Mouse (Mus musculus) hindbrain, embryonic 12.5 days (tissue): Measurements from ENCODE around the gene Lamb1. TPM values are rescaled to one million over a fixed set of nuclear protein-coding genes. Genes with fewer than 3 reads are reported as not detected.

Experiments
- ATAC-seq: fragments of 200-750 bp; cut with Nextera tagmentation; 2 replicates; pipeline ENCODE4 v1.8.0; 2017; ENCODE audit warnings: moderate TSS enrichment; ENCODE audit not compliant: low FRiP score
- H3K27ac ChIP-seq: fragments of 300-500 bp; sonication (generic); 2 replicates; pipeline ENCODE4 v1.5.1; 2016; ENCODE audit warnings: mild to moderate bottlenecking
- H3K27me3 ChIP-seq: fragments of 300-500 bp; sonication (generic); 2 replicates; pipeline ENCODE4 v1.6.1; 2016; ENCODE audit warnings: mild to moderate bottlenecking
- H3K36me3 ChIP-seq: fragments of 300-500 bp; sonication (generic); 2 replicates; pipeline ENCODE4 v1.6.1; 2016; ENCODE audit warnings: mild to moderate bottlenecking
- H3K4me1 ChIP-seq: fragments of 300-500 bp; sonication (generic); 2 replicates; pipeline ENCODE4 v1.6.1; 2016
- H3K4me2 ChIP-seq: fragments of 300-500 bp; sonication (generic); replicated peaks from 2 replicates; pipeline ENCODE4 v1.6.1; 2016; ENCODE audit warnings: mild to moderate bottlenecking
- H3K4me3 ChIP-seq: fragments of 300-500 bp; sonication (generic); 2 replicates; pipeline ENCODE4 v1.5.1; 2016; ENCODE audit warnings: mild to moderate bottlenecking
- H3K9ac ChIP-seq: fragments of 300-500 bp; sonication (generic); 2 replicates; pipeline ENCODE4 v1.6.1; 2016; ENCODE audit warnings: mild to moderate bottlenecking, moderate library complexity
- H3K9me3 ChIP-seq: fragments of 300-500 bp; sonication (generic); replicated peaks from 2 replicates; pipeline ENCODE4 v1.6.1; 2016; ENCODE audit warnings: mild to moderate bottlenecking
- WGBS: fragments of 180-500 bp; shearing (Covaris S2); methylation state at CpG from one replicate; pipeline ENCODE4 v1.1.7; 2016; 5-methylcytosine and 5-hydroxymethylcytosine counted together
- polyA plus RNA-seq: library from polyadenylated mRNA; unstranded; fragments of >200 nt; fragmentation: Nextera tagmentation; extraction: Ambion mirVana; gene quantifications from 2 replicates; pipeline ENCODE4 v1.2.1, GENCODE M21; 2016

Gene Lamb1
- polyA plus RNA-seq, 1 experiment from 2014 or later: 33.7 TPM

DNA sequence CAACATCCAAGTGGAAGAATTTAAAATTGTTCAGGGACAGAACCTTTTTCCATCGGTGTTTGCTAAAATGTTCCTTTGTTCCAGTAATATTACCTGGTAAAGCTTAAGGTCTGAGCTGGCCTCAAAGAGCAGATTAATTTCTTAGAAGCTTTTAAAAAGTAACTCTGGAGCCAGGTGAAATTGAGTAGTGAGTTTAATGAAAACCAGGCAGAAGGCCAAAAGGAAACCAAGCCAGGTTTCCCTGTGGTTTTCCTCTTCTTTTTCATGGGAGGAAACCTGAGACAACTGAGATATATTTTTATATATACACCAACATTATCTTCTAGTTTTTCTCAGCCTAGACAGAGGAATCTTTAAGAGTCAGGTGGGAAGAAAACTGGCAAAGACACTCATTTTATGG is 56.5 kb downstream of the Lamb1 start:
- no peak for ATAC-seq
- H3K4me3 ChIP-seq: no peak overlapping the region
- no peaks in the 10 kb centered on the region for H3K36me3 ChIP-seq
- no peaks in the 10 kb centered on the region for H3K27me3 ChIP-seq
- no peaks in the 10 kb centered on the region for H3K9me3 ChIP-seq
- H3K9ac ChIP-seq: no peak overlapping the region
- H3K4me1 ChIP-seq: no peaks in the 10 kb centered on the region
- H3K27ac ChIP-seq: no peak overlapping the region
- WGBS: 87% methylated on average over 1 of the region's 1 CpGs
- no peak overlapping the region for H3K4me2 ChIP-seq

DNA sequence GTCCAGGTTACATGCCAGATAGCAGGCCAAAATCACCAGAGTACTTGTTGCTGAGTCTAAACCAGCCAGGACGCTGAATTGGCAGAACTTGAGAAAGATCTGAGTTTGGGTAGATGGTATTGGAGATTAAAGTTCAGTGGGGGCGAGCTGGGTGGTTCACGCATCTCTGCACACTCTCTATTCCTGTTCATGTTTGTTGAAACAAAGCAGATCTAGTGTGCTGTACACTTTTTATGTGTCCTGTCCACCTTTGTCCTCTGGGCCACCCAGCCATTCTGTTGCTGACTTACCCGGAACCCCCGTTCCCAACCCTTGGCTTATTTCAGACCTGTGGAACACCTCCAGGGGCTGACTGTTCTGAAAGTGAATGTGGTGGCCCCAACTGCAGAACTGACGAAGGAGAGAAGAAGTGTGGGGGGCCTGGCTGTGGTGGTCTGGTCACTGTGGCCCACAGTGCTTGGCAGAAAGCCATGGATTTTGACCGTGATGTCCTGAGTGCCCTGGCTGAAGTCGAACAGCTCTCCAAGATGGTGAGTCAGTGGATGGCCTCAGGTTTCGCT is 58.2 kb downstream of the Lamb1 start:
- H3K27ac ChIP-seq: no peak overlapping the region
- no peak overlapping the region for H3K4me3 ChIP-seq
- H3K36me3 ChIP-seq: no peaks in the 10 kb centered on the region
- H3K9me3 ChIP-seq: no peaks in the 10 kb centered on the region
- H3K9ac ChIP-seq: no peak overlapping the region
- no peaks in the 10 kb centered on the region for H3K27me3 ChIP-seq
- ATAC-seq: no peak
- no peak overlapping the region for H3K4me2 ChIP-seq
- H3K4me1 ChIP-seq: no peaks in the 10 kb centered on the region
- 88% methylated on average over 9 of the region's 9 CpGs for WGBS

DNA sequence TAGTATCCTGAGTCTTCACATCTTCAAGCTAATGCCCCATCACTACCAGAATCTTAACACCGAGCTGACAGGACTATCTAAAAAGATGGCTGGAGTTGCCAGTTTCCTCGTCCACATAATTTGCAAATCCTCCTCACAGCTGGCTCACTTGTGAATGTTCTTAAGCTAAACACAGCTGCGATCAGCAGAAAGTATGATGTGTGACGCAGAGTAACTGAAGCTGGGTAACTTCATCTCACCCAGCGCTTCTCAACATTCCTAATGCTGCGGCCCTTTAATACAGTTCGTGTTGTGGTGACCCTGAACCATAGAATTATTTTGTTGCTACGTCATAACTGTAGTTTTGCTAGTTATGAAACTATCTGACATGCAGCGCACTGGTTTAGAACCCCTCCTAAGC is 62.1 kb downstream of the Lamb1 start:
- Histone ChIP-seq H3K9ac (no peak overlapping the region), H3K27me3 (no peaks in the 10 kb centered on the region), H3K36me3 (peaks cover 8% of the 10 kb centered on the region), H3K4me2 (no peak overlapping the region), H3K4me3 (no peak overlapping the region), H3K4me1 (no peaks in the 10 kb centered on the region), H3K27ac (no peak overlapping the region), H3K9me3 (no peaks in the 10 kb centered on the region)
- ATAC-seq: no peak
- WGBS: 93% methylated on average over 9 of the region's 9 CpGs

DNA sequence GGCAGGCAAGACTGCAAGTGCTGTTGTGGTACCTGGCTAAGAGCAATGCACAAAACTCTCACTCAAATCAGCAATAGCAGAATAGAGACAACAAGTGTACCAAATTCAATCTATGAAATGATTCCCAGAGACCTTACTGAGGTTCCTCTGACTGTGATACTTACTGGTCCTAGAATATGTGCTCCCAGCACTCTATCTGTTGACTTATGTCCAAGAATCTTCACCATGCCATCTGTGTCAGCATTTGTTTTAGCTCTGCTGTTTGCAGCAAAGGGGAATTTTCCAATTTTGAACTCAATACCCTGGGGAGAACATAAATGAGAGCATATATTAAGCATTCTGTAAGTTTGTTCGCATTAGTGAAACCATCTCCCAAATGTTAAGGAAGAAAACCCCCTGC is 68.2 kb downstream of the Lamb1 start:
- Histone ChIP-seq H3K4me2 (no peak overlapping the region), H3K4me3 (no peak overlapping the region), H3K4me1 (no peaks in the 10 kb centered on the region), H3K27me3 (no peaks in the 10 kb centered on the region), H3K36me3 (peaks cover 54% of the 10 kb centered on the region), H3K27ac (no peak overlapping the region), H3K9me3 (no peaks in the 10 kb centered on the region), H3K9ac (no peak overlapping the region)
- 96% methylated on average over 1 of the region's 1 CpGs for WGBS
- ATAC-seq: no peak

DNA sequence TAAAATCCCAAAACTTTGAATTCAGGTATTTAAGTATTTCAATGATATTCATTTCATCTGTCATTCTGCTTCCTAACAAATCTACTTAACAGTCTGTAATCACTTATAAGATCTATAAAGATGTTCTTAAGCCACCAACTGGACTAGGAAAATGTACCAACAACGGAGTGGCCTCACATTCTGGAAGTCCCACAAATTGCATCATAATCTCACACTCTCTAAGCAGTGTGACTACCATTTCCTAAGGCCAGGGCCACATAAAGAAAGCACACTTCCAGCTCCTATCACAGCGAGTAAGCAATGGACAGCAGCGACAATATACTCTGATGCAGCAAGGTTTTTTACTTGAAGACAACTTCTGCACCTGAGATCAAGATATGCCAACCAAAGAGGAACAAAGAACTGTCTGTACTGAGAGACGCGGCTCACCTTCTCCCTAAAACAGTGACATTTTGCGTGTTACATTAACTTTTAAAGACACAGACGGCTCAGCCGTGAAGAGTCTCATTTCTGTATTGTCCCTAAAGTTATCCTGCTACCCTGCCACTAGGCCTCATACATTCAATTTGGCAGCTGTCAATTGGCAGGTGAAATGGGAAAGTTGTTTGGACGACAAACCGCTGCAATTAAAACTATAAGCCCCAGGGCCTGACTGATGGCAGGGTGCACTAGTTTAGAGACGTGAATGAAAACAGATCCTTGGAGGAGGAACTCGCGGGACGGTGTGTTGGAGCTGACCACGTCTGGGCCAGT is 85.3 kb downstream of the Lamb1 start:
- no peak overlapping the region for H3K27ac ChIP-seq
- H3K27me3 ChIP-seq: no peaks in the 10 kb centered on the region
- peak overlapping the region; percentile 93 for H3K4me2 ChIP-seq
- peak overlapping the region; percentile 98 for H3K4me3 ChIP-seq
- peaks cover 7% of the 10 kb centered on the region for H3K4me1 ChIP-seq
- H3K36me3 ChIP-seq: peaks cover 10% of the 10 kb centered on the region; the same call in 1 of the 2 replicates
- ATAC-seq: no peak
- no peaks in the 10 kb centered on the region for H3K9me3 ChIP-seq
- peak overlapping the region; percentile 95 for H3K9ac ChIP-seq
- WGBS: 31% methylated on average over 15 of the region's 15 CpGs

DNA sequence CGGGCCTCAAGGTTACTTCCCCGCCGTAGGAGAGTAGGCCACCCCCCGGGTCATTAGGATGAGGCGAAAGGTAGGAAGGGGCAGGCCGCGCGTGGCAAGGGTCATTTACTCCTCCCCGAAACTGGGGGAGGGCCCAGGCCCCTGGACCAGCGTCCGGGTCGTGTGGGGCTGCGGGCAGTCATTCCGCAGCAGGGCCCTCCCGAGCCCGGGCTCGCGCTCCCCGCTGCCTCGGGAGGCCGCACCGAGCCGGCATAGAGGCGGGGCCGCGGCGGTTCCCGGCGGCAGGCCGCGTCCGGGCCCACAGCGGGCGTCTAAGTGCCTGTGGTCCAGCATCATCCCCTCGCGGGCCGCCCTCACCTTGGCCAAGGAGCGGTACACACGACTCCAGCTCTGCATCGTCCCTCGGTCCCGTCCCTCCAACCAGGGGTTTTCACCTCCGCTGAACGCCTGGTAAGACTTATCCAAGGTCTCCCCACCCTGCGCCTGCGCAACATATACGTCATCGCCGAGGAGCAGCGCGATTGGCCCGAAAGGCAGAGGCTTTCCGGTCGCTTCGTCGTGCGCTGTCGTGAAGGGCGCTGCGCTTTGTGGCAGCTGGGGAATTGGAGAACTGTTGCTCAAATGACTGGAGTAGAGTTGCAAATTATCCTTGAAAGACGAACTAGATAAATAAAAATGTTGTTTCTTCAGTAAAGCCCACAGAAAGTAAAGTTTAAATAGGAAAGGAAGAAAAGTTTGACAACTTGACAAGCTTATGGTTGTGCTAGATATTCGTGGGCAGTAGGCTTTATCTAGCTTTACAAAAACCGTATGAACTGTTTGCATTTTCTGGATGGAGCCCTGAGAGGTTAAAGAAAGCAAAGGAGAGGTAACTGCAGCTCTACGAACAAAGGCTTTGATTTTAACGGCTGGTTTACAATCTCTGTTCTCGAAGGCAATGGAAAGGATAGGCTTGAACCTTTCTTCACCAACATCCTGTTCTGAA is 86.2 kb downstream of the Lamb1 start, which contains the start of gene Dld:
Gene Dld, minus strand, starts transcription at position 510 of the 985 bp plus-strand sequence.
- peak within 1 kb of the TSS; percentile 93 for H3K4me2 ChIP-seq
- peaks cover 7% of the 10 kb centered on the region for H3K4me1 ChIP-seq
- H3K4me3 ChIP-seq: peak within 1 kb of the TSS; percentile 98
- no peaks in the 10 kb centered on the region for H3K27me3 ChIP-seq
- WGBS: 5% methylated on average over 66 of the region's 66 CpGs
- no peaks in the 10 kb centered on the region; the same call in 1 of the 2 replicates for H3K9me3 ChIP-seq
- peak within 1 kb of the TSS; percentile 77 for H3K27ac ChIP-seq
- H3K36me3 ChIP-seq: peaks cover 10% of the 10 kb centered on the region; the same call in 1 of the 2 replicates
- H3K9ac ChIP-seq: peak within 1 kb of the TSS; percentile 95
- ATAC-seq: peak; percentile 100

DNA sequence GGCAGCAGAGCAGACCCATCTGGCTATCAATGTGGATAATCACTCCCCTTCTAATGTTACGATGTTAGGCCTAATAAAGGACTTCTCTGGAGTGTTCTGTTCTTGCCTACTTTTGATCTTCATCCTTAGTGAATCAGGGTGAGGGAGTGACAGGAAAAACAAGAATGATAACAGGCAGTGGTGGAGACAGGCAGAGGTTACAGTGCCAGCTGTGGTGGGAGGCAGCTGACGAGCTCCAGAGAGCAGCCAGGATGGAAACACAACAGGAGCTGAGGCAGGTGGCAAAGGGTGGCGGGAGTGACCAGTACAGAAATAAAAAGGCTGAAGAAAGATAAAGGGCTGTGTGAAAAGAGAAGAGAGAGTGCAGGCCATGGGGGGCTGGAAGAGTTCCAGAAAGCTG is 101.4 kb downstream of the Lamb1 start:
- no peaks in the 10 kb centered on the region for H3K36me3 ChIP-seq
- H3K4me3 ChIP-seq: no peak overlapping the region
- ATAC-seq: no peak
- H3K4me2 ChIP-seq: no peak overlapping the region
- H3K4me1 ChIP-seq: no peaks in the 10 kb centered on the region
- no peaks in the 10 kb centered on the region for H3K27me3 ChIP-seq
- no peak overlapping the region for H3K27ac ChIP-seq
- 67% methylated on average over 3 of the region's 3 CpGs for WGBS
- no peak overlapping the region for H3K9ac ChIP-seq
- no peaks in the 10 kb centered on the region for H3K9me3 ChIP-seq

DNA sequence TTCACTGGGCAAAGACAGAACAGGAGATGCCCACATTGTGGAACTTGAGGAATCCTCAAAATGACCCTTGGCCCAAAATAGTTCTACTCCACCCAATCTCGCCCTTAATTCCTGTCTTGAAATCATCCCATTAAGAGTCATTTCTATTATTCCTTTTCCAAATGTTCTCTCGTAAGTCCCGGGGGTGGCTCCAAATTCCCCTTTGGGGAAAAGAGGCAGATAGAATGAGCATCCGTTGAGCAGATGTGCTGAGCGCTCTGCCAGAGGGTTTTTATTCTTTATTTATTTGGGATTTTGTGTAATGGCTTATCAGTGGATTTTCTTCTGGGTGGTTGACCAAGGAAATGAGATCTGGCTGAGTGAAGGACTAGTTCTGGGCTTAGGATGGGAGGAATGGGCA is 102.7 kb downstream of the Lamb1 start:
- H3K9me3 ChIP-seq: no peaks in the 10 kb centered on the region
- H3K4me2 ChIP-seq: no peak overlapping the region
- no peak overlapping the region for H3K4me3 ChIP-seq
- H3K4me1 ChIP-seq: no peaks in the 10 kb centered on the region
- 88% methylated on average over 5 of the region's 5 CpGs for WGBS
- no peaks in the 10 kb centered on the region for H3K27me3 ChIP-seq
- no peaks in the 10 kb centered on the region for H3K36me3 ChIP-seq
- H3K9ac ChIP-seq: no peak overlapping the region
- no peak overlapping the region for H3K27ac ChIP-seq
- ATAC-seq: no peak

DNA sequence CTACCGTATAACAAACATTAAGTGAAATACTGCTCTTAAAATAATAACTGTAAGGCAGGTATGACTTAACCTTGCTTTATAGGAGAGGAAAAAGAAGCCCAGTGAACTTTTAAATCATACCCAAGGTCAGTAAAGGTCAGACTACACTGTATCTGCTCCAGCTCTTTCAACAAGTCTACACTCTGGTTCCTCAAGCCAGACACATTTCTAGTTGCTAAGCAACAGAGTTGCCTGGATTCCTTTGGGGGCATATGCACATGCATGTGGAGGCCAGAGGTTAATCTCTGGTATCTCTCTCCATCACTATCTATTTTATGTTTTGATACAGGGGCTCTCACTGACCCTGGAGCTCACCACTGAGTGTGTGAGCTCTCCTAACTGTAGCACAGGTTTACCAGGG is 104.1 kb downstream of the Lamb1 start:
- no peak for ATAC-seq
- Histone ChIP-seq H3K9me3 (no peaks in the 10 kb centered on the region), H3K36me3 (no peaks in the 10 kb centered on the region), H3K27me3 (no peaks in the 10 kb centered on the region), H3K9ac (no peak overlapping the region), H3K4me2 (no peak overlapping the region), H3K27ac (no peak overlapping the region), H3K4me1 (no peaks in the 10 kb centered on the region), H3K4me3 (no peak overlapping the region)
- WGBS: 100% methylated on average over 1 of the region's 1 CpGs

DNA sequence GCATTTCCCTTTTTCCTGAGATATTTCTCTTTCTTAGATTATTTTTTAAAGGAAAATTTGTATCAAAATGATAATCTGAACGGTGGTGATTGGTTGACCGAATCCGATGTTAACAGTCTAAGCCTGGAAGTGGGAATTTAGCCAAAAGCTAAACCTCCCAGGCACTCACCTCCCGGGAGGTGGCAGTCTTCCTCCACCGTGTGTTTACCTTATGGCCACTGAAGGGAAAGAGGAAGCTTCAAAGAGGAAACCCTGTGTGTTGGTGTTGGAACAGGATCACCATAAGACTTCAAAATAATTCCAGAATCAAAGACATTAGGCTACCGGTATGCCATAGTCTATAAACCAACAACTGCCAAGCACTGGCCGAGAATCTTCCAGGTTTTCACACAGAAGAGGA is 104.6 kb downstream of the Lamb1 start:
- 88% methylated on average over 7 of the region's 7 CpGs for WGBS
- H3K4me1 ChIP-seq: no peaks in the 10 kb centered on the region

DNA sequence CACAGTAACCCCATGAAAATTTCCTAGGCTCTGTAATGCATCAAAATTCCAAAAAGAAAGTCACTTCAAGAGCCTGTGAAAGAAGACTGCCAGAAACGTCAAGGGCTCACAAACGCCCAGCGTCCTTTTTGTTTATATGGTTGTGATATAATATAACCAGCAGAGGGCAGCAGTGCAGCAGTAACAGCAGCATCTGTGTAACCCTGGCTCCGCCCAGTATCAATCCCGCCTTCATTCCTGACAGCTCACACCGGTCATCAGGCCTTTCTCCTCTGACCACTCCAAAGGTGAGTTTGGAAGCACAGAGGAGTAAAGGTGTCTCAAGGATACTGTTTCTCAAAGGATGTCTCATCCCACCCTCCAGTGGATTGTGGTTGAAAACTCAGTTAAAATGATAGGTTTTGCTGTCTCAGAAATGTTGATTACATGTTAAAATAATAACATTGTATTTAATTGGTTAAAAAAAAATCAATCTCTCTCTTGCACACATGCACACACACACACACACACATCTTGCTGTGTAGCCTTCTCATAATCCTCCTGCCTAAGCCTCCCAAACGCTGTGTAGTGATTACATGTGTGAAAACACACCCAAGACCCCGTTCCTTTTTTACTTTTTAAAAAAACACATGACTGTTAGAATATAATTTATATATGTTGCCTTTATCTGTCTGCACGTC is 109.7 kb downstream of the Lamb1 start:
- 42% methylated on average over 9 of the region's 9 CpGs for WGBS
- Histone ChIP-seq H3K4me3 (no peak overlapping the region), H3K27ac (no peak overlapping the region), H3K9me3 (no peaks in the 10 kb centered on the region), H3K27me3 (no peaks in the 10 kb centered on the region), H3K36me3 (no peaks in the 10 kb centered on the region), H3K4me2 (no peak overlapping the region; the same call in 1 of the 2 replicates), H3K4me1 (peaks cover 4% of the 10 kb centered on the region; the same call in 1 of the 2 replicates), H3K9ac (no peak overlapping the region)
- ATAC-seq: peak; percentile 50; the same call in 1 of the 2 replicates

More for the DNA sequence above, 104.6 kb downstream of the Lamb1 start:
- no peaks in the 10 kb centered on the region for H3K27me3 ChIP-seq
- no peak for ATAC-seq
- no peak overlapping the region for H3K4me3 ChIP-seq
- H3K9me3 ChIP-seq: no peaks in the 10 kb centered on the region
- H3K9ac ChIP-seq: no peak overlapping the region
- no peak overlapping the region for H3K27ac ChIP-seq
- no peaks in the 10 kb centered on the region for H3K36me3 ChIP-seq
- H3K4me2 ChIP-seq: no peak overlapping the region

DNA sequence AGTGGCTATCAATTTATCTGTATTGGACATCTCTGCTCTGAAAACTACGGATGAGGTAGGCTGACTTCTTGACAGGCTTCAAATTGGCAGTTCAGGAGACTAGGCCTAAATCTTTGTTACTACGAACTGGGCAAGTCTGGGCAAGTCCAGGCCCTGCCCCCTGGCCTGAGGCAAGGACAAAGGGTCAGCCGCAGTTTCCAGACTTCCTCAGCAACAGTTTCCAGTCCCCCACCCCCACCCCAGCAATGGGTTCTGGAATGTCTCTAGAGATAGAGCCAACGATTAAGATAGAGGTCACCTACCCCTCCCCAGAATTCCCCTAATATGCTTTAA is 110.2 kb downstream of the Lamb1 start:
- peaks cover 4% of the 10 kb centered on the region; the same call in 1 of the 2 replicates for H3K4me1 ChIP-seq
- no peak overlapping the region for H3K9ac ChIP-seq
- no peak overlapping the region for H3K4me2 ChIP-seq
- H3K9me3 ChIP-seq: no peaks in the 10 kb centered on the region
- ATAC-seq: no peak
- H3K27me3 ChIP-seq: no peaks in the 10 kb centered on the region
- no peak overlapping the region for H3K27ac ChIP-seq
- H3K4me3 ChIP-seq: no peak overlapping the region
- no peaks in the 10 kb centered on the region for H3K36me3 ChIP-seq
- 77% methylated on average over 4 of the region's 4 CpGs for WGBS
